Mouse (Mus musculus) liver, postnatal 0 days (tissue): ENCODE measurements around the gene Pigx. TPM values are rescaled to one million over a fixed set of nuclear protein-coding genes. Genes with fewer than 3 reads are reported as not detected.
"Not testable (repeated sequence)": the region's sequence is repeated elsewhere in the genome, so short reads cannot be mapped to it uniquely, and the experiment has no call there.

ENCODE experiments used
- ATAC-seq: fragments of 200-750 bp; cut with Nextera tagmentation; 2 replicates; pipeline ENCODE4 v1.8.0; 2017; ENCODE audit warnings: mild to moderate bottlenecking, moderate library complexity
- DNase-seq: peaks from one replicate; pipeline ENCODE4 v3.0.0-alpha.2; 2016
- H3K27ac ChIP-seq: fragments of 300-500 bp; sonication (generic); 2 replicates; pipeline ENCODE4 v1.5.1; 2014; ENCODE audit warnings: antibody characterized with exemption, moderate library complexity, mild to moderate bottlenecking, low read depth
- H3K27me3 ChIP-seq: fragments of 300-500 bp; sonication (generic); 2 replicates; pipeline ENCODE4 v1.6.1; 2014; ENCODE audit warnings: low read length, control low read depth, mixed read lengths; ENCODE audit not compliant: insufficient read depth
- H3K36me3 ChIP-seq: fragments of 300-500 bp; sonication (generic); replicated peaks from 2 replicates; pipeline ENCODE4 v1.6.1; 2014; ENCODE audit warnings: mild to moderate bottlenecking, control low read depth, low read length, moderate library complexity, mixed read lengths; ENCODE audit not compliant: insufficient read depth
- H3K4me1 ChIP-seq: fragments of 300-500 bp; sonication (generic); 2 replicates; pipeline ENCODE4 v1.6.1; 2014; ENCODE audit warnings: antibody characterized with exemption, mild to moderate bottlenecking, control low read depth; ENCODE audit not compliant: insufficient read depth
- H3K4me2 ChIP-seq: fragments of 300-500 bp; sonication (generic); 2 replicates; pipeline ENCODE4 v1.6.1; 2014; ENCODE audit warnings: low read depth, mild to moderate bottlenecking, low read length, moderate library complexity, mixed read lengths
- H3K4me3 ChIP-seq: fragments of 300-500 bp; sonication (generic); 2 replicates; pipeline ENCODE4 v1.5.1; 2014; ENCODE audit warnings: low read depth, low read length
- H3K9ac ChIP-seq: fragments of 300-500 bp; sonication (generic); replicated peaks from 2 replicates; pipeline ENCODE4 v1.6.1; 2014; ENCODE audit warnings: mild to moderate bottlenecking, moderate library complexity
- H3K9me3 ChIP-seq: fragments of 300-500 bp; sonication (generic); 2 replicates; pipeline ENCODE4 v1.6.1; 2016; ENCODE audit warnings: mild to moderate bottlenecking, control low read depth, low read length, mixed read lengths
- CTCF ChIP-seq: sonication (generic); IDR thresholded peaks from 2 replicates; pipeline ENCODE4 v1.5.1; 2016; ENCODE audit warnings: antibody characterized with exemption, low read depth
- EP300 ChIP-seq: IDR thresholded peaks from 2 replicates; pipeline ENCODE4 v1.6.1; 2016; ENCODE audit warnings: antibody characterized with exemption, low read depth, mild to moderate bottlenecking
- WGBS: fragments of 180-500 bp; shearing (Covaris S2); extraction: QIAGEN DNeasy Blood & Tissue Kit; methylation state at CpG from one replicate; pipeline ENCODE4 v1.1.7; 2014; ENCODE audit not compliant: insufficient replicate concordance; 5-methylcytosine and 5-hydroxymethylcytosine counted together
- polyA plus RNA-seq: library from polyadenylated mRNA; unstranded; fragments of >200 nt; fragmentation: Nextera tagmentation; extraction: Ambion mirVana; gene quantifications from 2 replicates; pipeline ENCODE4 v1.2.1, GENCODE M21; 2015

Gene Pigx
- polyA plus RNA-seq, 1 experiment from 2014 or later, result 65.3 TPM

DNA sequence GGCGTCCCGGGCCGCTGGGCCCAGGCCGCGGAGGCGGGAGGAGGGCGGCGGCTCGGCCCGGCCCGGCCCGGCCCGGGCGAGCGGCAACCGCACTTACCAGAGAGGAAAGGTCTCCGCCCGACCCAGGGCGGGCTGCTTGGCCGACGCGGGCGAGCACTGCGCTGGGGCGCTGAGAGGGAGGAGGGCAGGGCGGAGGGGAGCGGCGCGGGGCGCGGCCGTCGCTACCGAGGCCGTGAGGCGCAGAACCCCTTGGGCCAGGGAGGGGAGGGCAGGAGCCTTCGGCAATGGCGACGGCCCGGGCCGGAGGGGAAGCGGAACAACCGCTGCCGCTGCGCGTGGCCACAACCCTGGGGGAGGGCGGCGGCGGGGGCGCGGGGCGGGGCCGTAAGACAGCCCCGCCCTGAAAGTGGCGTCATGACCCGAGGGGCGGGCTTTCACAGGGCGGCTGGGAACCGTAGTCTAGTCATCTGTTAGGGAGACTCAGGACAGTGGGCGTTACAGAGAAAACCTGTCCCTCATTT is 20.5 kb downstream of the Pigx start, which contains the start of gene Pak2:
TSS of gene Pak2 (minus strand) at position 352 of the 521 bp plus-strand sequence.
- 2% methylated on average over 15 of the region's 60 CpGs for WGBS
- Histone ChIP-seq H3K27ac (peak within 1 kb of the TSS; percentile 99), H3K9me3 (no peaks in the 10 kb centered on the region), H3K9ac (peak within 1 kb of the TSS; percentile 88), H3K27me3 (no peaks in the 10 kb centered on the region), H3K4me2 (peak within 1 kb of the TSS; percentile 75), H3K36me3 (peaks cover 9% of the 10 kb centered on the region), H3K4me1 (peaks cover 21% of the 10 kb centered on the region), H3K4me3 (peak within 1 kb of the TSS; percentile 73)
- peak; percentile 97 for ATAC-seq
- DNase-seq, result peak; percentile 95
- TF ChIP-seq EP300, result no peak
- TF ChIP-seq CTCF, result no peak

DNA sequence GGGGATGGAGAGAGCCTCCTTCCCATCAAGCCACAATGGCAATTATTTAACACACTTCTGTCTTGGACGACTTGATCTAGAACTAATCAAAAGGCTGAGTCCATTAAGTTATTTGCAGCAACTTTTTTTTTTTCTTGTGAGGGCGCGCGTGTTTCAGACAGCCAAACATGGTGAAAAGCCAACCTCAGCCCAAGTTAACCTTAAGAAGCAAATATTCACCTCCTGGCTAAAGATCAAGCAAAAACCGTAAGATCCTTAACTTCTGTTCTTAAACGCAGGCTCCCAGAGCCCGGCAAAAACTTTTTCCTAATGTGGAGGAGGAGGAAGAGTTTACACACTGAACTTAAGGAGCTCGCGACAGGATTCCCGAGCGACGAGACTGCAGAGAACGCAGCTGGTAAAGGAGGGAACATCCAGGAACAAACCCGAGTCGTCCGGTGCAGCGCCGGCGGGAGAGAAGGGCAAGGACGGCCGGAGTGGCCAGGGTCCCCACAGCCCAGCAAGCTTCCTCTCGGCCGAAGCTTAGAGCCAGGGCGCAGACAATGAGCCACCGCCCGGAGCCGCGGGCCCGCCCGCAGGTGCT is 21.0 kb downstream of the Pigx start:
- Histone ChIP-seq H3K36me3 (peaks cover 6% of the 10 kb centered on the region), H3K27ac (peak overlapping the region; percentile 99), H3K9ac (peak overlapping the region; percentile 88), H3K4me3 (peak overlapping the region; percentile 73), H3K9me3 (no peaks in the 10 kb centered on the region), H3K27me3 (no peaks in the 10 kb centered on the region), H3K4me2 (peak overlapping the region; percentile 75), H3K4me1 (peaks cover 21% of the 10 kb centered on the region)
- ATAC-seq (no peak), DNase-seq (no peak)
- under 1% methylated on average over 27 of the region's 30 CpGs for WGBS
- TF ChIP-seq EP300 (no peak), CTCF (no peak)

DNA sequence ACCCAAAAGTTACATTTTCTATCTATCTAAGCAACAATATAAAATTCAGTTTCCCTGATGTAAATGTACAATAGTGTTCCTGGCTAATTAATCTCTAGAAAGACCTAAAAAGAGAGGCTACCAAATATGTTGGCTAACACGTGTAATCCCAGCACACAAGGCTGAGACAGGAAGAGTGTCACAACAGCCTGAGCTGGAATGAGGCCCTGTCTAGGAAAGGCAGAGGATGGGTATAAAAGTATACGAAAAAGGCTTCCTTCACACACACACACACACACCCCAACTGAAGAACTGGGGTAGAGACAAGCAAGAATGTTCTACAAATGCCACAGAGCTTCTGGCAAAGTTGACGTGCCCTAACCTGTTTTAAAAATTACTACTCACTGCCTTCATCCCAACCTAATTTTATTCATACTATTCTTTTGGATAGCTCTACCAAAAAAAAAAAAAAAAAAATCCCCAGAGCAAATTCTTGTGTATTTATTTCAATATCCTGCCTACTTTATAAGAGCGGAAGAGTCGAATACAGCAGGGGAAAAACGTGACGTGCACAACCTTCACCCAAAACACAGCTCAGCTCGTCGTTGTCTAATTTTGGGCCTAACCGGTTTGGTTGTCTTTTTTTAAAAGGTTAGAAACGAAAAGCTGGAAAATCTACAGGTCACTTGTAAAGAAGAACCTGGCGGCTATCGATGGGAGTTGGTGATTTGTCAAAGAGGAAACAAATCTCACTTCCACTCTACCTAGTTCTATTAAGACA is 21.7 kb downstream of the Pigx start:
- TF ChIP-seq EP300 (no peak), CTCF (no peak)
- no peak for DNase-seq
- peaks cover 21% of the 10 kb centered on the region for H3K4me1 ChIP-seq
- H3K4me2 ChIP-seq, result peak overlapping the region; percentile 75
- peaks cover 4% of the 10 kb centered on the region for H3K36me3 ChIP-seq
- peak overlapping the region; percentile 73 for H3K4me3 ChIP-seq
- H3K9me3 ChIP-seq, result no peaks in the 10 kb centered on the region
- no peak for ATAC-seq
- H3K27me3 ChIP-seq, result no peaks in the 10 kb centered on the region
- H3K9ac ChIP-seq, result peak overlapping the region; percentile 88
- H3K27ac ChIP-seq, result peak overlapping the region; percentile 99
- 4% methylated on average over 13 of the region's 13 CpGs for WGBS

GRCm38 (mm10) chr16:32076406-32076805 is 23.1 kb downstream of the Pigx start:
- H3K4me1 ChIP-seq, result peaks cover 21% of the 10 kb centered on the region
- no peak overlapping the region for H3K27ac ChIP-seq
- WGBS, result 56% methylated on average over 3 of the region's 3 CpGs
- ATAC-seq (no peak), DNase-seq (no peak)
- no peak overlapping the region for H3K4me2 ChIP-seq
- H3K4me3 ChIP-seq, result no peak overlapping the region
- no peaks in the 10 kb centered on the region for H3K9me3 ChIP-seq
- H3K9ac ChIP-seq, result no peak overlapping the region
- TF ChIP-seq EP300, result no peak
- no peak for TF ChIP-seq CTCF
- H3K27me3 ChIP-seq, result no peaks in the 10 kb centered on the region
- no peaks in the 10 kb centered on the region for H3K36me3 ChIP-seq

- no peak overlapping the region for H3K27ac ChIP-seq
- H3K4me3 ChIP-seq, result no peak overlapping the region
- H3K4me1 ChIP-seq, result peaks cover 21% of the 10 kb centered on the region
- 30% methylated on average over 1 of the region's 1 CpGs for WGBS
- no peak overlapping the region for H3K4me2 ChIP-seq
- no peak for ATAC-seq
- H3K36me3 ChIP-seq, result no peaks in the 10 kb centered on the region
- H3K9ac ChIP-seq, result no peak overlapping the region
- no peak for DNase-seq
- no peak for TF ChIP-seq CTCF
- TF ChIP-seq EP300, result no peak
- no peaks in the 10 kb centered on the region for H3K9me3 ChIP-seq
- no peaks in the 10 kb centered on the region for H3K27me3 ChIP-seq
Measured at GRCm38 (mm10) chr16:32075762-32076161, 23.8 kb downstream of the Pigx start.

DNA sequence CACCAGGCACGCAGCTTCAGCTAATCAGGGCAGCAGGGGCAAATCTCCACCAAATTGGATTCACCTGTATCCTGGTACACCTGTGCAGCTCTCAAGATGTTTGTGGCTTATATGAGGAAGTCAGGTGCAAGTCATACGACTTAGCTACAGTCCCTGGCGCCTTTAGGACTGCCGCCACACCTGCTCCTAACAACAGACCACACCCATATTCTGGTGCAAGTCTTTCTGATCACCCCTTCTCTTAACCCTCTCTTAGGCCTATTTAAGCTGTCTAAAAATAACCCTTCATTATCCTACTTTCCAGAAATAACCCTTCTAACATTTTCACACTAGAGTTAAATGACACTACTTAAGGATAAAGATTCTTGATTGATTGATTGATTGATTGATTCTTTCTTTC is 29.5 kb downstream of the Pigx start:
- not testable (repeated sequence) for H3K36me3 ChIP-seq, H3K9ac ChIP-seq, DNase-seq, ATAC-seq, H3K9me3 ChIP-seq, H3K27ac ChIP-seq, H3K4me2 ChIP-seq, H3K27me3 ChIP-seq, H3K4me3 ChIP-seq
- WGBS, result 52% methylated on average over 4 of the region's 4 CpGs
- peaks cover 23% of the 10 kb centered on the region for H3K4me1 ChIP-seq
